Mouse (Mus musculus): ENCODE measurements around the gene 4930470P17Rik.

Gene 4930470P17Rik

GRCm38 (mm10) chr2:170577502-170577901 lies 24.3 kb downstream of the 4930470P17Rik start:
- DNase-seq = no peak

GRCm38 (mm10) chr2:170576077-170576476 lies 25.7 kb downstream of the 4930470P17Rik start:
- no peak for DNase-seq

DNA sequence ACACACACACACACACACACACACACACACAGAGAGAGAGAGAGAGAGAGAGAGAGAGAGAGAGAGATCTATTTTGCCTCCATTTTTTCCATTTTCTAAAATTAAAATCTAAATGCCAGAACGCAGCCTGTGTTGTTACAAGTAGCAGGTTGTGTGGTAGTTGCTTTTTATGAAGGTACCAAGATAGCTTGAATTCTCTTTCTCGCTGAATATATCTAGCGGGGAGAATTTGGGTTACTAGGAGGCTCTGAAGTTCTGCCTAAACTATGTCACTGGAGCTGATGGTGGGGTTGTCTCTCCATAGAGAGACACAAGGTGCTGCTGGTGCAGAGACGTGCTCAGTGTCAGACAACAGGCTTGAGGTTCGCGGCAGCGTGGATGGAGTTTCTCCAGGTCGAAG lies 36.8 kb downstream of the 4930470P17Rik start:
- no peak for DNase-seq

GRCm38 (mm10) chr2:170563956-170564855 lies 37.6 kb downstream of the 4930470P17Rik start:
- no peak for DNase-seq

GRCm38 (mm10) chr2:170552088-170552487 lies 49.7 kb downstream of the 4930470P17Rik start:
- no peak for DNase-seq

- no peak for DNase-seq
Observed at GRCm38 (mm10) chr2:170550240-170550639, 51.6 kb downstream of the 4930470P17Rik start.

DNA sequence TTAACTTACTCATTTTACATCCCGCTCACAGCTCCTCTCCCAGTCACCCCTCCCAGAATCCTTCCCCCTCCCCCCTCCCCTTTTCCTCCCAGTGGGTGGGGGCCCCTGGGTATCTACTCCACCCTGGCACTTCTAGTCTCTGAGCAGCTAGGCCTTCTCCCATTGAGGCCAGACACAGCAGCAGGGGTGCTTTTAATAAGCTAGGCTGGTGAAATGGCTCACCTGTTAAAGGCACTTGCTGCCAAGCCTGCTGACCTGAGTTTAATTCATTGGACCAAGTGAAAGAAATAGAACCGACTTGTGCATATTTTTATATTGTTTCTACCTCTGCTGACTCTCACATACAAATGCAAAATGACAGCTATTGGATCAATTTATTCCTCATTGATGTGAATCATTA lies 52.7 kb downstream of the 4930470P17Rik start:
- no peak for DNase-seq

- DNase-seq = no peak
Observed at GRCm38 (mm10) chr2:170548046-170548445, 53.8 kb downstream of the 4930470P17Rik start.

GRCm38 (mm10) chr2:170547526-170547925 lies 54.3 kb downstream of the 4930470P17Rik start:
- no peak for DNase-seq

GRCm38 (mm10) chr2:170545745-170546144 lies 56.1 kb downstream of the 4930470P17Rik start:
- DNase-seq = no peak

DNA sequence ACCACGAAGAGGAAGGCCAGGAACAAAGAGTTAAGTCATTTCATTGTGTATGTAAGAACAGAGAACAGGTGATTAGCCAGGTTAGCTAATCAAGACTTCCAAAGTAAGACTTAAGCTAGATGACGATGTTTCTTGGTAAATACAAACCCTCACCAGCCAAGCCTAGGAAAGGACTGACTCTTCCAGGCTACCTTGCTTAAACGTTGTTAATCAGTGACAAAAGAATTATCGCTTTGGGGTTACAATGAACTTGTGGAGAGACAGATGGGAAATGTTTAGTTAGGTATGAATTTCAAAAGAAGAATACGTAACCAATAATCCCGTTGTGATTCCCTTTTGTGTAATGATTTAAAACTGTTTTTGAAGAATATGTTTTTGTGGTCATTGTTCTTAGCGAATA lies 56.9 kb downstream of the 4930470P17Rik start:
- DNase-seq = no peak

GRCm38 (mm10) chr2:170544159-170544558 lies 57.7 kb downstream of the 4930470P17Rik start:
- no peak for DNase-seq

DNA sequence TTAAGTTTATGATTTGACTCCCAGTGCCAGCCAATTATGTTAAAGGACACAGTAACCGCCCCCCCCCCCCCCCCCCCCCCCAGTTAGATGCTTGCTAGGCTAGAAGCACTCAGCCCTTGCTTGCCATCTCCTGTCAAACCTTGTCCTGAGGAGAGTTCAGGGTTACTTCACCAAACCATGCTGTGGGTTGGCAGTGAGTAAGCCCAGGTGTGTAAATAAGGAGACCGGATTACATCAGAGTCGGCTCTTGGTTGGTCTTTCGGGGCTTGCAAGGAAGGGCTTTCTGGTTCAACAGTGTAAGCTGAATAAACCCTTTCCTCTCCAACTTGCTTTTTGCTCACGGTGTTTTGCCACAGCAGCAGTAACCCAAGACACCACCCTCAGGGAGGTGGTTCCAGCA lies 58.2 kb downstream of the 4930470P17Rik start:
- DNase-seq = no peak

DNA sequence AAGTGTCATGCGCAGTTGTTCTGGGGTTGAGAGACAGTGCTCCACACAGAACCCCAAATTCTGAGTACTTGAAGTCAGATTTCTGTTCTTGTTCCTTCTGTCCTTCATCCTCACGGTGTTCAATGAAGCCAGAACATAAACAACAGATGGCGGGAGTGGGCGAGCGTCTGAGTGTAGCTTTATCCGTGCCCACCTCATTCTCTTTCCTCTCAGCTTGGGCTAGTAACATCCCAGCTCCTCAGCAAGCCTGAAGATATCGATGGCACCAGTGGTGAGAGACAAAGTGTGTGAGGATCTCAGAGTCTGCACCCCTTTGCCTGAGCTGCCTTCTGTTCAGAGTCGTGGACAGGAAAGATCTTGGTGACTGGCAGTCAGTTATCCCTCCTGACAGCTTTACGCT lies 62.6 kb downstream of the 4930470P17Rik start:
- no peak for DNase-seq

DNA sequence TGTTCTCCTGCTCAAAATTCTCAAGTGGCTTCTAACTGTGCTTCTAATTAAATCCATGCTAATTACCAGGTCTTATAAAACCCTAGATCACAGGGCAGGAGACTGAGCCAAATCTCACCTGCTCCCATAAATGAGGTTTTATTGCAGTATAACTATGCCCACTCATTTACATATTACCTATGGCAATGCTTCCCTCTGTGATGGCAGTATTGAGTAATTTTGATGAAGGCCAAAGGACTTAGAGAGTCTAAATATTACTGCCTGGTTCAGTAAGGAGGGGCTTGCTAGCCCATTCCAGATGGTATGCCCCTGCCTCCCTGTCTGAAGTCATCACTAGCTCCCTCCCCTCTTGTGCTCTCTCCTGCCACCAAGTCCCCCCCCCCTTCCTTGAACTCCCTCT lies 66.0 kb downstream of the 4930470P17Rik start:
- no peak for DNase-seq

DNA sequence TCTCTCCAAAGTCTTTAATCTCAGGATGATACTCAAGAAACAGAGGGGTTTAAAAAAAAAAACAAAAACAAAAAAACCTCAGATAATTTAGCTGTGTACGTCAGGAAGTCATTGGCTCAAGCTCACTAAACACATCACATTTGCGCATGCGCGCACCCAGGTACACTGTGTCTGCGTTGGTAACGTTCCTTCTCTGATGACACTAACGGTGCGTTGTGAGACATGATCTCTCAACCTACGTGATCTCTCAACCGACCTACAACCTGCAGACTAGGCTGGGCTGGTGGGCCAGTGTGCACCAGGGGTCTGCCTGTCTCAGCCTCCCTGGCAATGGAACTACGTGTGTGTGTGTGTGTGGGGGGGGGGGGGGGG lies 67.0 kb downstream of the 4930470P17Rik start:
- no peak for DNase-seq

GRCm38 (mm10) chr2:170534116-170534802 lies 67.6 kb downstream of the 4930470P17Rik start:
- DNase-seq = no peak

DNA sequence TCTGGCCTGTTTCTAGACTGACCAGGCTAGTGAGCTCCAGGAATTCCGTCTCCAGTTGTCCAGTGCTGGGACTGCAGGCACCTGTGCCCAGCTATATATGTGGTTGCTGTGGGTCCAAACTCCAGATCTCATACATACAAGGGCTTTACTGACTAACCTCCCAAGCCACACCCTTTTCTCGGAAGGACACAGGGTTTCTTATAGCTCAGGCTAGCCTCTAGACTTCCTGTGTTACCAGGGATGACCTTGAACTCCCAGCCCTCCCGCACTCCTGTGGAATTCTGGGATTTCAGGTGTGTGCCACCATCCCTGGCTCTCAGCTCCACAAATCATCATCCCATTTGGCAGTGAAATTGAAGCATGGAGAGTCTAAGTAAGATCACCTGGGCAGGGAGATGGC lies 71.6 kb downstream of the 4930470P17Rik start:
- no peak for DNase-seq

GRCm38 (mm10) chr2:170529766-170530165 lies 72.1 kb downstream of the 4930470P17Rik start:
- no peak for DNase-seq

All from thymus, postnatal 14 days (tissue).